10 mouse cellular contexts compared by ENCODE assay signal in the genomic region with DNA sequence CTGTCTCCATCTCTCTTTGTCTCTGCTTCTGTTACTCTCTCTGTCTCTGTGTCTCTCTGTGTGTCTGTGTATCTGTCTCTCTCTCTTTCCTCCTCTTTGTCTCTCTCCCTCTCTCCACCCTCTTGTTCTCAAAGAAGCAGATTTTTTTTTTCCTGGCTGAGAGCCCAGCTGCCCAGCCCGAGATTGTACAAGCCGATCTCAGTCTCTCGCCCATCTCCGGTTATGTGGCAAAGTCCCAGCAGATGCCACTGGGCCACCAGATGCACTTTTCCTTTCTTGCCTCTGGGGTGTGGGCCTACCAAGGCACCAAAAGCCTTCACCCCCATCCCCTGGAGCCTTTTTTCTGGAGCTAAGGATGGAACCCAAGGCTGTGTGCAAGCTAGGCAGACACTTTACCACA. TPM values are rescaled to one million over a fixed set of nuclear protein-coding genes. Genes with fewer than 3 reads are reported as not detected.
A peak's percentile ranks its signal among the peaks of the same experiment; 100 is the strongest.
DNase-seq lines count a peak whose midpoint lies in the region; ATAC-seq and TF ChIP-seq lines count a peak whose summit lies in the region.
"Had no signal": no experiment of that assay in that cellular context is flagged by ENCODE, and none has a peak within 500 bp of the region (broad histone marks: within the 10 kb centered on the region; RNA-seq: fewer than 3 reads in every experiment).

No protein-coding gene starts in this region.

- peaks cover 10 to 21% of the 10 kb centered on the region in 2 experiments; a peak in 3 of 4 replicates for H3K4me1 ChIP-seq in ES-E14 (ENCODE audit: control insufficient read depth in 2 of 2, insufficient read depth in 2 of 2, low read length in 2 of 2, poor library complexity in 1 of 2)
- peaks cover 22% of the 10 kb centered on the region for H3K4me1 ChIP-seq in forebrain, embryonic 11.5 days (replicated peaks; ENCODE audit: control insufficient read depth, insufficient read depth, low read length)

- no peak overlapping the region for H3K4me3 ChIP-seq in ES-E14 (ENCODE audit: insufficient read depth in 1 of 2, low read depth in 1 of 2, low read length in 2 of 2, poor library complexity in 1 of 2, severe bottlenecking in 1 of 2)
- no peak overlapping the region for H3K4me3 ChIP-seq in forebrain, embryonic 11.5 days (ENCODE audit: low read depth, low read length)

- no peaks in the 10 kb centered on the region for H3K36me3 ChIP-seq in ES-E14 (ENCODE audit: control insufficient read depth, insufficient read depth, low read length, poor library complexity, severe bottlenecking)
- H3K36me3 ChIP-seq in forebrain, embryonic 11.5 days (ENCODE audit: control insufficient read depth, insufficient read depth, low read length) = no peaks in the 10 kb centered on the region

- no peaks in the 10 kb centered on the region for H3K27me3 ChIP-seq in forebrain, embryonic 11.5 days (ENCODE audit: control insufficient read depth, insufficient read depth, low read length)
- H3K27me3 ChIP-seq: Patski had no signal

- in situ Hi-C loops in ES-E14 (cut with MboI; ENCODE audit: low sequenced_read_pairs in 2 of 2, unreplicated experiment in 2 of 2) = no loop called here

- peak overlapping the region; percentile 34; the same call in 1 of the 2 replicates for H3K9ac ChIP-seq in ES-E14 (ENCODE audit: insufficient read depth, low read depth, low read length, poor library complexity, severe bottlenecking)
- peak overlapping the region; percentile 21; the same call in 1 of the 2 replicates for H3K9ac ChIP-seq in forebrain, embryonic 11.5 days (ENCODE audit: low read length)

- H3K27ac ChIP-seq in ES-E14 (ENCODE audit: insufficient read depth, low read depth, low read length, poor library complexity, severe bottlenecking) = no peak overlapping the region
- H3K27ac ChIP-seq in forebrain, embryonic 11.5 days (ENCODE audit: low read depth, low read length) = peak overlapping the region; percentile 87; the same call in 1 of the 2 replicates

- H3K4me2 ChIP-seq in forebrain, embryonic 11.5 days (ENCODE audit: low read depth, low read length, severe bottlenecking) = no peak overlapping the region

- H3K9me3 ChIP-seq in ES-E14 (ENCODE audit: control insufficient read depth, insufficient read depth, low read depth, low read length) = no peaks in the 10 kb centered on the region
- no peaks in the 10 kb centered on the region for H3K9me3 ChIP-seq in forebrain, embryonic 11.5 days (ENCODE audit: control insufficient read depth, low read length)

- DNase-seq in layer of hippocampus, postnatal 10 days (ENCODE audit: low spot score in 2 of 2) = peak; percentile 12 to 32
- DNase-seq in layer of hippocampus, adult 11-12 months (ENCODE audit: low spot score) = no peak
- no peak for DNase-seq in ES-E14 (ENCODE audit: low read depth, low spot score)
- DNase-seq in forebrain, embryonic 11.5 days (ENCODE audit: low spot score) = no peak
- DNase-seq in lung, postnatal 10 days = peak; percentile 58
- DNase-seq in spleen, postnatal 14 days (ENCODE audit: low spot score in 2 of 2) = no peak

- no peak for ATAC-seq in forebrain, embryonic 11.5 days (replicated peaks; ENCODE audit: low FRiP score)
- no peak for ATAC-seq in CD4-positive, CD25-positive, alpha-beta regulatory T cell, adult 4 months
- no peak for ATAC-seq in frontal cortex, adult (ENCODE audit: low TSS enrichment)
- ATAC-seq: Patski had no signal

- WGBS in forebrain, embryonic 11.5 days = 59% methylated on average over 4 of the region's 4 CpGs

TF ChIP-seq in ES-E14, 5 proteins besides CTCF, POLR2A, EP300 and RAD21:
- no peak for TF ChIP-seq ZNF384 (IDR thresholded peaks at IDR 0.05; ENCODE audit: low read depth, low read length)
- TF ChIP-seq MAFK (IDR thresholded peaks at IDR 0.05; ENCODE audit: insufficient read depth, low read depth, low read length) = no peak
- TF ChIP-seq ZC3H11A (IDR thresholded peaks at IDR 0.05; ENCODE audit: borderline replicate concordance, low read depth, low read length) = no peak
- no peak for TF ChIP-seq HCFC1 (IDR thresholded peaks at IDR 0.05; ENCODE audit: borderline replicate concordance, insufficient read depth, low read length)
- no peak for TF ChIP-seq CHD2 (IDR thresholded peaks at IDR 0.05; ENCODE audit: low read depth, low read length)

RNA-seq across cellular contexts. Expression of a gene that starts 42.6 kb away (rescaled TPM):
- under 1 TPM; 0.21 to 0.33 TPM for total RNA-seq in layer of hippocampus, postnatal 10 days (2021)
- 68.6 and 129 TPM in 2 replicates for total RNA-seq in ES-E14 (2012; rRNA removed)
- polyA plus RNA-seq in forebrain, embryonic 11.5 days (2014; fragmentation: Nextera tagmentation; extraction: Ambion mirVana) = 14.9 and 15.4 TPM in 2 replicates
- 1 to 10 TPM; 1.3 to 4.4 TPM for polyA plus RNA-seq in CD4-positive, CD25-positive, alpha-beta regulatory T cell, adult 4 months (2017; shearing (Covaris generic))

RNA-seq across cellular contexts. Expression of a gene that starts 44.8 kb away (rescaled TPM):
- not detected for total RNA-seq in layer of hippocampus, postnatal 10 days (2021)
- 0.26 TPM in 1 of 2 replicates, not detected in the other for total RNA-seq in ES-E14 (2012; rRNA removed)
- not detected in 2 replicates for polyA plus RNA-seq in forebrain, embryonic 11.5 days (2014; fragmentation: Nextera tagmentation; extraction: Ambion mirVana)
- not detected for polyA plus RNA-seq in CD4-positive, CD25-positive, alpha-beta regulatory T cell, adult 4 months (2017; shearing (Covaris generic))
- total RNA-seq: layer of hippocampus, postnatal 25 days had no signal
- polyA plus RNA-seq: Patski had no signal

Comparison
In these comparisons a context has a peak if more than half of its experiments do, and no peak if none do; other contexts are left out.
1. DNase-seq: peak in layer of hippocampus, postnatal 10 days (2 of 2) and lung, postnatal 10 days (single experiment); none in layer of hippocampus, adult 11-12 months (single experiment), ES-E14 (single experiment), forebrain, embryonic 11.5 days (single experiment) and spleen, postnatal 14 days (0 of 2).
2. RNA of a gene that starts 42.6 kb away (total RNA-seq): 68.6 to 129 TPM in ES-E14; 0.21 to 0.33 TPM in layer of hippocampus, postnatal 10 days; every median in the first group is over 10 times any median in the second.